Comparison of ENCODE assay signal across 8 mouse cellular contexts in genomic region chr14:12821831-12822490, GRCm38 (mm10). TPM values are rescaled to one million over a fixed set of nuclear protein-coding genes. Genes with fewer than 3 reads are reported as not detected.
DNase-seq lines count a peak whose midpoint lies in the region; ATAC-seq lines count a peak whose summit lies in the region.

No protein-coding gene starts in this region.

- no peaks in the 10 kb centered on the region for H3K9me3 ChIP-seq in embryonic facial prominence, embryonic 14.5 days (ENCODE audit: control insufficient read depth, low read length)
- no peaks in the 10 kb centered on the region for H3K9me3 ChIP-seq in hindbrain, embryonic 10.5 days
- no peaks in the 10 kb centered on the region for H3K9me3 ChIP-seq in neural tube, embryonic 15.5 days (replicated peaks)

- ATAC-seq in embryonic facial prominence, embryonic 14.5 days (ENCODE audit: low read depth): peak; percentile 92
- peak; percentile 79 for ATAC-seq in neural tube, embryonic 15.5 days (ENCODE audit: low FRiP score)

- H3K27ac ChIP-seq in embryonic facial prominence, embryonic 14.5 days (replicated peaks; ENCODE audit: low read depth, low read length): peak overlapping the region; percentile 67
- peak overlapping the region; percentile 91 for H3K27ac ChIP-seq in hindbrain, embryonic 10.5 days
- H3K27ac ChIP-seq in neural tube, embryonic 15.5 days (replicated peaks): peak overlapping the region; percentile 98

- intact Hi-C loops in gastrocnemius, postnatal 14 days (cut with DNase I; ENCODE audit: low total_unique reads): no loop called here
- intact Hi-C loops in left cerebral cortex, postnatal 4 days (cut with DNase I): loop anchor here (2.0 to 5.0 kb wide), 2 partner anchors 195 to 377 kb away; no protein-coding TSS in a partner anchor

- DNase-seq in gastrocnemius, postnatal 14 days: peak; percentile 3
- no peak for DNase-seq in gastrocnemius, adult 8-10 months (ENCODE audit: low spot score in 2 of 2)
- peak; percentile 8 for DNase-seq in adrenal gland, postnatal 4 days (ENCODE audit: low spot score in 2 of 2)
- DNase-seq in embryonic facial prominence, embryonic 14.5 days (ENCODE audit: low spot score): peak; percentile 74
- DNase-seq in hindbrain, embryonic 10.5 days (ENCODE audit: low spot score): peak; percentile 80
- DNase-seq in left cerebral cortex, postnatal 4 days: peak; percentile 71
- DNase-seq in urinary bladder, postnatal 14 days (ENCODE audit: low spot score): no peak

- 0% methylated on average over 21 of the region's 58 CpGs for WGBS in embryonic facial prominence, embryonic 14.5 days
- WGBS in hindbrain, embryonic 10.5 days: under 1% methylated on average over 58 of the region's 58 CpGs
- under 1% methylated on average over 49 of the region's 58 CpGs for WGBS in neural tube, embryonic 15.5 days

- no peaks in the 10 kb centered on the region for H3K36me3 ChIP-seq in embryonic facial prominence, embryonic 14.5 days (ENCODE audit: control insufficient read depth, insufficient read depth, low read length)
- H3K36me3 ChIP-seq in hindbrain, embryonic 10.5 days: no peaks in the 10 kb centered on the region
- H3K36me3 ChIP-seq in neural tube, embryonic 15.5 days: no peaks in the 10 kb centered on the region

- peak overlapping the region; percentile 61 for H3K9ac ChIP-seq in embryonic facial prominence, embryonic 14.5 days (ENCODE audit: low read depth, low read length)
- peak overlapping the region; percentile 90 for H3K9ac ChIP-seq in neural tube, embryonic 15.5 days (replicated peaks)

- H3K4me3 ChIP-seq in embryonic facial prominence, embryonic 14.5 days (ENCODE audit: low read depth, low read length): peak overlapping the region; percentile 51
- peak overlapping the region; percentile 76 for H3K4me3 ChIP-seq in hindbrain, embryonic 10.5 days
- H3K4me3 ChIP-seq in neural tube, embryonic 15.5 days (replicated peaks): peak overlapping the region; percentile 87

- H3K4me2 ChIP-seq in embryonic facial prominence, embryonic 14.5 days (ENCODE audit: low read depth, low read length): peak overlapping the region; percentile 91
- peak overlapping the region; percentile 64 for H3K4me2 ChIP-seq in neural tube, embryonic 15.5 days

- H3K27me3 ChIP-seq in embryonic facial prominence, embryonic 14.5 days (replicated peaks; ENCODE audit: control insufficient read depth, insufficient read depth, low read length): peaks cover 33% of the 10 kb centered on the region
- peaks cover 8% of the 10 kb centered on the region; the same call in 1 of the 2 replicates for H3K27me3 ChIP-seq in hindbrain, embryonic 10.5 days (ENCODE audit: insufficient read depth, poor library complexity, severe bottlenecking)
- H3K27me3 ChIP-seq in neural tube, embryonic 15.5 days (replicated peaks): no peaks in the 10 kb centered on the region

- peaks cover 10% of the 10 kb centered on the region for H3K4me1 ChIP-seq in embryonic facial prominence, embryonic 14.5 days (ENCODE audit: control insufficient read depth, insufficient read depth, low read length)
- peaks cover 15% of the 10 kb centered on the region for H3K4me1 ChIP-seq in hindbrain, embryonic 10.5 days (replicated peaks)
- H3K4me1 ChIP-seq in neural tube, embryonic 15.5 days: peaks cover 32% of the 10 kb centered on the region

RNA-seq across cellular contexts. Expression of gene Cadps, which starts 0.9 kb away (rescaled TPM):
- total RNA-seq in gastrocnemius, postnatal 14 days (2021): under 1 TPM; 0.06 to 0.16 TPM
- under 1 TPM in 3 of 4 experiments, not detected in 1; 0.07 to 0.24 (median 0.22) TPM for total RNA-seq in gastrocnemius, adult 8-10 months (2022)
- total RNA-seq in adrenal gland, postnatal 4 days (2021): 10 to 100 TPM; 15.5 to 19.8 TPM
- 3.6 and 5.0 TPM in 2 replicates for polyA plus RNA-seq in embryonic facial prominence, embryonic 14.5 days (2014; fragmentation: Nextera tagmentation; extraction: Ambion mirVana)
- 4.3 and 7.8 TPM in 2 replicates for polyA plus RNA-seq in hindbrain, embryonic 10.5 days (2016; fragmentation: Nextera tagmentation; extraction: Ambion mirVana)
- total RNA-seq in left cerebral cortex, postnatal 4 days (2021): 100 to 1,000 TPM; 168 to 175 TPM
- 35.4 and 44.1 TPM in 2 replicates for polyA plus RNA-seq in neural tube, embryonic 15.5 days (2015; fragmentation: Nextera tagmentation; extraction: Ambion mirVana)

Comparison
In these comparisons a context has a peak if more than half of its experiments do, and no peak if none do; other contexts are left out.
1. DNase-seq: peak in gastrocnemius, postnatal 14 days (single experiment), adrenal gland, postnatal 4 days (2 of 2), embryonic facial prominence, embryonic 14.5 days (single experiment), hindbrain, embryonic 10.5 days (single experiment) and left cerebral cortex, postnatal 4 days (single experiment); none in gastrocnemius, adult 8-10 months (0 of 2) and urinary bladder, postnatal 14 days (single experiment).
2. RNA of gene Cadps, which starts 0.9 kb away (total RNA-seq): 168 to 175 TPM in left cerebral cortex, postnatal 4 days and 15.5 to 19.8 TPM in adrenal gland, postnatal 4 days; 0.07 to 0.24 TPM in gastrocnemius, adult 8-10 months and 0.06 to 0.16 TPM in gastrocnemius, postnatal 14 days; every median in the first group is over 10 times any median in the second.
3. Peak in every context shown above with its lines, with median percentiles within 50 percentile points of each other: H3K27ac ChIP-seq and H3K4me3 ChIP-seq.